Mouse (Mus musculus) C2C12 (cell line): Measurements from ENCODE around the gene Ablim2. TPM values are rescaled to one million over a fixed set of nuclear protein-coding genes. Genes with fewer than 3 reads are reported as not detected.

Experiments
- H3K27me3 ChIP-seq: one replicate; pipeline ENCODE4 v1.6.1; 2011; ENCODE audit not compliant: control insufficient read depth, insufficient read depth, insufficient read length
- H3K36me3 ChIP-seq: one replicate; pipeline ENCODE4 v1.6.1; 2011; ENCODE audit not compliant: control insufficient read depth, insufficient read depth
- H3K4me3 ChIP-seq: one replicate; pipeline ENCODE4 v1.5.1; 2011; ENCODE audit warnings: mild to moderate bottlenecking, control low read depth; ENCODE audit not compliant: poor library complexity, insufficient read depth, severe bottlenecking
- H3K79me2 ChIP-seq: one replicate; pipeline ENCODE4 v1.6.1; 2011; ENCODE audit not compliant: control insufficient read depth, insufficient read depth
- H3K79me3 ChIP-seq: one replicate; pipeline ENCODE4 v1.6.1; 2011; ENCODE audit warnings: low read depth, control low read depth
- H3ac ChIP-seq: one replicate; pipeline ENCODE3; 2011; ENCODE audit warnings: low read depth; ENCODE audit not compliant: control insufficient read depth, insufficient read length
- CEBPB ChIP-seq: IDR thresholded peaks from one replicate; pipeline ENCODE4 v1.6.1; 2011; ENCODE audit warnings: low read depth, mild to moderate bottlenecking, control low read depth, moderate library complexity
- CTCF ChIP-seq: IDR thresholded peaks from one replicate; pipeline ENCODE4 v1.5.1; 2011; ENCODE audit not compliant: control insufficient read depth, insufficient read depth, insufficient read length
- FOSL1 ChIP-seq: IDR thresholded peaks from one replicate; pipeline ENCODE4 v1.8.0; 2011; ENCODE audit warnings: mild to moderate bottlenecking, low read length; ENCODE audit not compliant: poor library complexity, insufficient read depth, severe bottlenecking
- MAX ChIP-seq: IDR thresholded peaks from one replicate; pipeline ENCODE4 v1.6.1; 2011; ENCODE audit warnings: mild to moderate bottlenecking, control low read depth
- MYOD1 ChIP-seq: IDR thresholded peaks from one replicate; pipeline ENCODE4 v1.6.1; 2011; ENCODE audit warnings: low read depth; ENCODE audit not compliant: control insufficient read depth, insufficient read length
- MYOG ChIP-seq: IDR thresholded peaks from one replicate; pipeline ENCODE4 v1.6.1; 2011; ENCODE audit not compliant: control insufficient read depth, insufficient read length; ENCODE audit errors: extremely low read depth
- USF1 ChIP-seq: IDR thresholded peaks from one replicate; pipeline ENCODE4 v1.6.1; 2011; ENCODE audit warnings: low read depth, mild to moderate bottlenecking, control low read depth, moderate library complexity
- polyA plus RNA-seq: library from polyadenylated mRNA; unstranded; fragments of >200 nt; fragmentation: generic; extraction: Trizol; gene quantifications from one replicate; pipeline ENCODE4 v1.2.1, GENCODE M21; 2012; ENCODE audit warnings: missing spikeins

The Ablim2 gene
- polyA plus RNA-seq, 1 experiment = 0.08 TPM

DNA sequence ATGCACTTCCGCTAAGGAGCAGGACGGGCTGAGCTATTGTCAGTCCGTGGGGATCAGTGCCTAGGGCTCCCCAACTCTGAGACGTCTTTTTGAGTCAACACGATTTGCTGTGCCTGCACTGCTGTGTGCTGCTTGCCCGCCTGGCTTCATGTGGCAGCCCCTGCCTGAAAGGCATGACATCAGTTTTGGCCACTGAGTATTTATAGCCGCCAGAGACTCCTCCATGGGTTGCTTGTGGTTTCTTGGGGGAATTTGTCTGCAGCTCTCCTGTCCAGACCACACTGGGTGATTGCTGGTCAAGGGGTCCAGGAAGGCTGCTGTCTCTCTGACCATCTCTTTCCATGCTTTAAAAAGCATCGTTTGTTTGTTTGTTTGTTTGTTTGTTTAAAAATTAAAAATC is 147.6 kb downstream of the Ablim2 start:
- TF ChIP-seq CEBPB (no peak), USF1 (no peak), FOSL1 (no peak), MYOG (no peak), MYOD1 (no peak)

GRCm38 (mm10) chr5:35907090-35907489 is 149.4 kb downstream of the Ablim2 start:
- H3ac ChIP-seq = no peak overlapping the region
- TF ChIP-seq USF1 = no peak
- no peak for TF ChIP-seq MYOD1
- TF ChIP-seq CTCF = no peak
- TF ChIP-seq FOSL1 = no peak
- TF ChIP-seq MYOG = no peak
- TF ChIP-seq CEBPB = no peak

More for the DNA sequence above, 147.6 kb downstream of the Ablim2 start:
- H3K36me3 ChIP-seq = no peaks in the 10 kb centered on the region
- H3ac ChIP-seq = no peak overlapping the region
- no peaks in the 10 kb centered on the region for H3K27me3 ChIP-seq
- H3K79me3 ChIP-seq = peaks cover 54% of the 10 kb centered on the region
- H3K4me3 ChIP-seq = no peak overlapping the region
- H3K79me2 ChIP-seq = peaks cover 86% of the 10 kb centered on the region

GRCm38 (mm10) chr5:35907633-35908426 is 150.2 kb downstream of the Ablim2 start:
- no peak for TF ChIP-seq MYOG
- peak; percentile 90 for TF ChIP-seq MYOD1
- peak; percentile 83 for TF ChIP-seq MAX
- peak; percentile 67 for TF ChIP-seq USF1
- no peak for TF ChIP-seq CTCF
- TF ChIP-seq CEBPB = no peak
- no peak for TF ChIP-seq FOSL1
- no peak overlapping the region for H3K4me3 ChIP-seq
- peaks cover 94% of the 10 kb centered on the region for H3K79me2 ChIP-seq

More at GRCm38 (mm10) chr5:35907090-35907489, 149.4 kb downstream of the Ablim2 start:
- H3K27me3 ChIP-seq = no peaks in the 10 kb centered on the region
- peaks cover 91% of the 10 kb centered on the region for H3K79me2 ChIP-seq
- H3K4me3 ChIP-seq = no peak overlapping the region
- H3K36me3 ChIP-seq = peaks cover 3% of the 10 kb centered on the region
- H3K79me3 ChIP-seq = peaks cover 61% of the 10 kb centered on the region

GRCm38 (mm10) chr5:35908626-35909443 is 151.2 kb downstream of the Ablim2 start:
- H3K4me3 ChIP-seq = no peak overlapping the region
- TF ChIP-seq CEBPB (no peak), MYOD1 (no peak), FOSL1 (no peak), MAX (no peak), CTCF (no peak), MYOG (no peak), USF1 (no peak)
- H3K79me2 ChIP-seq = peaks cover 94% of the 10 kb centered on the region
- peak overlapping the region; percentile 29 for H3ac ChIP-seq
- H3K27me3 ChIP-seq = no peaks in the 10 kb centered on the region
- peaks cover 68% of the 10 kb centered on the region for H3K79me3 ChIP-seq
- peaks cover 3% of the 10 kb centered on the region for H3K36me3 ChIP-seq

More at GRCm38 (mm10) chr5:35907633-35908426, 150.2 kb downstream of the Ablim2 start:
- H3K79me3 ChIP-seq = peaks cover 64% of the 10 kb centered on the region
- H3K27me3 ChIP-seq = no peaks in the 10 kb centered on the region
- peaks cover 3% of the 10 kb centered on the region for H3K36me3 ChIP-seq
- no peak overlapping the region for H3ac ChIP-seq

DNA sequence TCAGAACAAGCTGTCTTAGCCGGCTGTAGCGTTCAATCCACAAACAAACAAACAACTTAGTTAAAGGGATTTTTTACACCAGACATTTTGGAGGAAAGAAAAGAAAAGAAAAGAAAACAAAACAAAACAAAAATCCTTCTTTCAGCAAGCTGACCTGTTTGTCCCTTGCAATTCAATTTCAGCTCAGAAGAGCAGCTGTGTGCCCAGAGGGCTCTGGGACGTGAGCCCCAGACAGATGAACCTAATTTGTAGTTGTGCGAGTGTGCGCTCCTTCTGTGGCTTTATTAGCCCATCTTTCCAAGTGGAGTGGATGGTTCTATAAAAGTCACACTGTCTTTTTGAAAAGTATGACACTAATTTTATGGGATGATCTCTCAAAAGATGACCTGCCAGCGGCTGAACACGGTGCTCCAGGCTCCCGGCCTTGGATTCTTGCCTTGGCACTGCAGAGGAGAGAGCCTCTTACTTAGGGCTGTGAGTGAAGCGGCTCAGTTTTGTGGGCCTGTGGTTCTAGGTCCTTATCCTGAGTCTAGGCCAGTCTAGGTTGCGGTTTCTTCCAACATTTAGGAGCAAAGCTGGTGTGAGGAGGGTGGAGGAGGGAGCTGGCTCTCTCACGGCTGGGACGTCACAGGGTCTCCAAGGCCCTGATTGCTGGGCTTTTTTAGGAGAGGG is 158.1 kb downstream of the Ablim2 start:
- no peaks in the 10 kb centered on the region for H3K27me3 ChIP-seq
- H3K79me3 ChIP-seq = peaks cover 67% of the 10 kb centered on the region
- TF ChIP-seq MAX (no peak), MYOG (no peak), USF1 (no peak), CEBPB (no peak), CTCF (no peak), FOSL1 (no peak), MYOD1 (no peak)

More for the DNA sequence above, 158.1 kb downstream of the Ablim2 start:
- Histone ChIP-seq H3ac (no peak overlapping the region), H3K36me3 (no peaks in the 10 kb centered on the region), H3K4me3 (no peak overlapping the region), H3K79me2 (peaks cover 100% of the 10 kb centered on the region)
